Mouse (Mus musculus) left cerebral cortex, adult 18-20 months (tissue): ENCODE results near the gene Fhl2. TPM values are rescaled to one million over a fixed set of nuclear protein-coding genes. Genes with fewer than 3 reads are reported as not detected.
"Not testable (repeated sequence)": the region's sequence is repeated elsewhere in the genome, so short reads cannot be mapped to it uniquely, and the experiment has no call there.

Source experiments
- DNase-seq, 2 experiments: peaks; one replicate each; pipeline ENCODE4 v3.0.0; 2021 to 2022; ENCODE audit warnings: low spot score in 2 of 2, mixed read lengths in 1 of 2
- total RNA-seq, 2 experiments: library from RNA; stranded (reverse); gene quantifications; 2 replicates each; pipeline ENCODE4 v1.2.3; 2021

Gene Fhl2
- total RNA-seq, 2 experiments from 2014 or later = 48.9 to 55.4 TPM

GRCm38 (mm10) chr1:43196059-43196458 is 725 bp downstream of the Fhl2 start:
- no peak for DNase-seq

GRCm38 (mm10) chr1:43193423-43193822 is 3.4 kb downstream of the Fhl2 start:
- no peak for DNase-seq

DNA sequence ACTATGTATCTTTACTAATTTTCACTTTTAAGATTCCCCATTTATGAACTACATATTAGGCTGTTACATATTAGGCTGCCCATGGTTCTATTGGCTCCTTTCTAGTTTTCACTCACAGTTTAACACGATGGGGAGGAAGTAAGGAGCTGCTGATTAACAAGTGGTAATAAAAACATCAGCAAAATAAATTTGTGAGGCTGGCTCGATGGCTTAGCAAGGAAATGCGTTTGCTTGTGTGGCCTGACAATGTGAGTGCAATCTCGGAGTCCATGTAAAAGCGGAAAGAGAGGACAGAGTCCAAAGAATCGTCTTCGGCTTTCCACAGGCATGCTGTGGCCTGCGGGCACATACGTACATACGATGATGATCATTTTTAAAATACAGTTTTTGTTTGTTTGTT is 4.3 kb downstream of the Fhl2 start:
- no peak for DNase-seq

GRCm38 (mm10) chr1:43191078-43191477 is 5.7 kb downstream of the Fhl2 start:
- DNase-seq = peak; percentile 19 to 39

DNA sequence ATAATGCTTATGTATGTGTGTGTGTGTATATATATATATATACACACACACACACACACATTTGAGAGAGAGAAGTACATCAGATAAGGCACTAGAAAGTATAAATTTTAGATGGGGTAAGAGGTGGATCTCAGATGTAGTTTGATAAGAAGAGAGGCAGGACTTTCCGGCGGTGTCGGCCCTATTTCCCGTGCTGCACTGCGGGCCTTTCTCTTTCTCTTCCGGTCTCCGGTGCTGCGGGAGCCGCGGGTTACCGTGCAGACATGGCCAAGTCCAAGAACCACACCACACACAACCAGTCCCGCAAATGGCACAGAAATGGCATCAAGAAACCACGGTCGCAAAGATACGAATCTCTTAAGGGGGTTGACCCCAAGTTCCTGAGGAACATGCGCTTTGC is 7.9 kb downstream of the Fhl2 start:
- not testable (repeated sequence) for DNase-seq

- DNase-seq = no peak
Measured at GRCm38 (mm10) chr1:43186334-43186733, 10.4 kb downstream of the Fhl2 start.

GRCm38 (mm10) chr1:43180912-43181311 is 15.9 kb downstream of the Fhl2 start:
- DNase-seq = no peak

GRCm38 (mm10) chr1:43178780-43179179 is 18.0 kb downstream of the Fhl2 start:
- DNase-seq = peak; percentile 38 to 49

DNA sequence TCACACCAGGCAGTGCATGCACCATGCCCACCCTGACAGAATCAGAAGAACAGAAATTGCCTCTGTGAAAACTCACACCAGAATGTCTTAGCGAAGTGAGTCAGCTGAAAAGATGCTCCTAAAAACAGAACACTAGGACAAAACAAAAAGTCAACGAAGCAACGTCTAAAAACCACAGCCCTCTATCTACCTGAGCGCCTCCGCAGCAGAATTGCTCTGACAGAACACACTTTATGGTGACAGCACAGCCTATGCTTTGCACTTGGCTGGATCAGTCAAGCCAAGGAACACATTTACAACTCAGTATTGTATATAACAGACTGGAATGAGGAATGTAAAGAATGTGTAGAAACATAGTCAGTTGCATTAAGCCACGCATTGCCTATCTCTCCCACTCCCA is 18.4 kb downstream of the Fhl2 start:
- peak; percentile 23 to 47 for DNase-seq

GRCm38 (mm10) chr1:43173283-43174226 is 23.2 kb downstream of the Fhl2 start:
- no peak for DNase-seq

DNA sequence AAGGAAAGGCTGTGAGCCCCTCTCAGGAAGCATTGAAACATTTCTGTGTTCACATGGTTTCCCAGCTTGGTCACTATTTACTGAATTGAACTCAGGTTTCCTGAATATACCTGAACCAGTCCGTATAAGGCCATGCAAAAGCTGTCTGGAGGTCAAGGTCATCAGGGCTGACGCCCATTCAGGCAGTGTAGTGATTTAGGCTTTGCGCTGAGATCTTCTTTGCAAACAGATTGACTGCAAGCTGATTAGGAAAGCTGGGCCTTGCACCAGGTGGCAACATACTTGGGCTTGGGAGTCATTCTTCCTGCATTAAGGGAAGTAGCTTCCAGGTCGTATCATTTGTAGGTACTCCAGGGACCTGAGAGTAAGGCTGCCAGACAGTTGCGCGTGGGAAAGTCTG is 25.0 kb downstream of the Fhl2 start:
- DNase-seq = no peak

GRCm38 (mm10) chr1:43171093-43171492 is 25.7 kb downstream of the Fhl2 start:
- DNase-seq = no peak

DNA sequence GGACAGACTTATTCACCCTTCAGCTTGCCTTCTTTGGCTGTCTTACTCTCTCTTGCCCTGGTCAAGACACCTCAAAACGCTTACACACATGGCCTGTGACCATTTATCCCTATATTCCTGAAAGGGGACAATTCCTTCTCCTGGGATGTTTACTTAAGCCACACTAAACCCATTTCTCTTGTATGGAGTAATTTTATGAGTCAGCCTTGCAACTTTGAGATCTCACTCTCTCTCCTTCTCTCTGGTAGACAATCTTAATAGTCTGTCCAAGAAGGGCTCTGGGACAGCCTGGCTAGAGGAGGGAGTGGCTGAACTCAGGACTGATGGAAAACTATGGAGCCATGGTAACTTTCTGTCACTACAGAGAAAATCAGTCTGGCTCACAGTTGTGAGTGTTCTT is 27.1 kb downstream of the Fhl2 start:
- no peak for DNase-seq

- DNase-seq = no peak
Measured at GRCm38 (mm10) chr1:43169227-43169626, 27.6 kb downstream of the Fhl2 start.

DNA sequence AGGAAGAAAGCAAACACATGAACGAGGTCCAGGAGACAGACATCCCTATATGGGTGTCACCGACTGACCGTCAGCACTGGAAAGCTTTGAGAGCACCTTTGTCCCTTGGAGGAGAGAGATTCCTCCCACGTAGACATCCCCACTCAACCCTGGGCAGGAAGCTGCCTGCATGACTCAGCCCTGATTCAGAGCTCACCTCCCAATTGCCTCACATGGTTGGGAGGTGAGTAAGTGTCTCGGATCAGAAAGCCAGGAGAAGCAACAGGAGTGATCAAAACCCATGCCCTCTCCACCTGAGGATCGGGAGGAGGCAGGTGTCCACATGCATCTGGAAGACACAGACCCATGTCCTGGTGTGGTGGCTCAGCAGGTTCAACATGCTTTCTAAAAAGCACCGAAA is 28.2 kb downstream of the Fhl2 start:
- DNase-seq = peak; percentile 34 to 38

GRCm38 (mm10) chr1:43168026-43168425 is 28.8 kb downstream of the Fhl2 start:
- DNase-seq = no peak

DNA sequence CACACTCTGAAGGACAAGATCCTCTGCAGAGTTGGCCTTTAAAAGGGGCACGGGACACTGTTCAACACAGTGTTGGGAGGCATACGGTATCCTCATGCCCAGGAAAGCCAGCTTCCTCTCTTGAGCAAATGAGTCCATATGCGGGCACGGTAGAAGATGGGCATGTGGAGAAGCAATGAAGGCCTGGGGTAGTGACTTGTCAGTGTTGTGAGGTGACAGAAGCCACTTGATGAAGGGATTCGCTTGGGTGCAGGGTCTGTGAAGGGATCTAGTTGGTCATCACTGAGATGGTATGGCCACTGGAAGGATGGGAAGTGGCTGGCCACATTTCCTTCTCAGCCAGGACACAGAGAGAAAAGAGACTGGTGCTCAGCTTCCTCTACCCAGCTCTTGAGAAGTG is 32.2 kb downstream of the Fhl2 start:
- no peak for DNase-seq

DNA sequence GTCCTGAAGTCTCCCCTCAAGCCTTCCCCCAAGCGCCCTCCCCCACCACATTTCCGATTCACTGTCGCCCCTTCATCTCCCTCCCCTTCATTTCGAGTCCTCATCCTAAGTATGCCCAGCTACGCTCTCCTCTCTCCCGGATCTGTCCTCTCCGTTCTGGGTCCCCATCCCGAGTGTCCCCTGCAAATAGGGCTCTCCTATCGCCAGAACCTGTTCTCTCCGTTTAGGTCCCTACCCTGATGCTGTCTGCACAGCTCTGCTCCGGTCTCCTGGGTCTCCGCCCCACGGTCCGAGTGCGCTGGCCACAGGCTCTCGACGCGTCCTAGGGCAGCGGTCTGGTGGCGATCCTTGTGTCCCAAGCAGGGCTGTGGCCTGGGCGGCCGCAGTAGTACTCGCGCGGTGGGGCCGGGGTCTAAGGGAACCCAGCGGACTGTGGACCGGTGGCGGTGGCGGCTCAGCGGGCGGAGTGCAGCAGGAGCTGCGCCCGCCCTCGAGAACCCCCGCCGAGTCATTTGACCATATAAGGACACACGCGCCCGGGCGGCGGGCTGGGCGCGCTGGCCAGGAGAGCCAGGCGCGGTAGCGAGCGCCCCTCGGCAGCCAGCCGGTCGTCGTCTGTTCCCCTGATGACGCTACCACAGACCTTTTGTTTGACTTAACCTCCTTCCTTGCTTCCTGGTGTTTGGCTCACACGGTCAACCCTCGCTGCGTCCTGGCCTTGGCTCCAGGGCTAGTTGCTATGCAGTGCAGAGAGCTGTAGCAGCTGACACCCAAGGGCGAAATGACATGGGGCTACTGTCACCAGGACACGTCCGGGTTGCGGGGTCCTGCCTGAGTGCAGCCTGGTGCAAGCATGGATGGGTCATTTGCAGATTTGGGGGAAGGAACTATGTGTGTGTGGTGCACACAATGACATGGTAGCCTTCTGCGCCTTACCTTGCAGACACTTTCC is 33.0 kb downstream of the Fhl2 start:
- peak; percentile 67 to 83 for DNase-seq

DNA sequence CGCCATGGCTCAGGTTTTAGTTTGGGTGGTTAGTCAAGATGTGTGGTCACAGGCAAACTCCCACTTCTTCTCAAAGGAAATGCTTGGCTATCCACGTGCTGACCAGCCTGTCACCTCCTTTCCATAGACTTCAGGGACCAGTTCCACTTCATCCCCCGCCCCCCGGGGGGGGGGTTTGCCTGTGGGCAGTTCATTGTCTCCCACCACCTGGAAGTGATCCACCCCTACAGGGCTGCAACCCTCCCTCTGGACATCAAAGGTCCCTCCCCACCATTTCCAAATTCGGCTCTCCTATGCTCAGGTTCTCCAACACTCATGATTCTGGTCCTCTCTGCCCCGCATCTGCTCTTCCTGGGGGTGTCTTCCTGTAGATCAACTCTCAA is 33.7 kb downstream of the Fhl2 start:
- DNase-seq = no peak

- no peak for DNase-seq
Measured at GRCm38 (mm10) chr1:43162394-43162793, 34.4 kb downstream of the Fhl2 start.

DNA sequence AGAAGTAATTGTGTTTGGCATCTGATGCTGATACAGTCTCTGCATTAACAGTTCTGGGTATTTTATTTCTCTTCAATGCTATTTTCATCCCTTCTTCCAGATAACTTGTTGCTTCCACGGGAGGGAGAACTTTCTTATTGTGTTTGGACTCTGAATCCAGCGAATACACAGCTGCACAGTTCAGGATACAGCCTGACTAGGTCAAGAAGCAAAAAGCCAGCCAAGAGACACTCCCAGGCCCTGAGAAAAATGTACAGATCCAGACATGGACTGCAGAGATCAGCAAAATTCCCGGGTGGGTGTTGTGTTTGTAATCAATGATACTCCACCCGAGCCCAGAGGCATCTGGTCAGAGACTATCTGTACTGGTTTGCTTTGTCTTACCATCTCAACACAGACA is 37.4 kb downstream of the Fhl2 start:
- DNase-seq = no peak

- DNase-seq = no peak
Measured at GRCm38 (mm10) chr1:43157907-43158306, 38.9 kb downstream of the Fhl2 start.
